Mouse (Mus musculus): Measurements from ENCODE around the gene Plscr3.

- TF ChIP-seq CTCF (IDR thresholded peaks at IDR 0.05) (no peak), EP300 (IDR thresholded peaks at IDR 0.05) (no peak)
Measured at GRCm38 (mm10) chr11:69849884-69850283, 3.7 kb downstream of the Plscr3 start.
